Mouse (Mus musculus) neural tube, embryonic 12.5 days (tissue): ENCODE data around the gene Zbtb7a. TPM values are rescaled to one million over a fixed set of nuclear protein-coding genes. Genes with fewer than 3 reads are reported as not detected.

Experiments
- ATAC-seq: fragments of 200-750 bp; cut with Nextera tagmentation; 2 replicates; pipeline ENCODE4 v1.8.0; 2017; ENCODE audit warnings: low read depth, mild to moderate bottlenecking, moderate TSS enrichment, moderate library complexity; ENCODE audit not compliant: low FRiP score
- H3K27ac ChIP-seq: fragments of 300-500 bp; sonication (generic); 2 replicates; pipeline ENCODE4 v1.5.1; 2016
- H3K27me3 ChIP-seq: fragments of 300-500 bp; sonication (generic); replicated peaks from 2 replicates; pipeline ENCODE4 v1.6.1; 2016; ENCODE audit warnings: mild to moderate bottlenecking
- H3K36me3 ChIP-seq: fragments of 300-500 bp; sonication (generic); 2 replicates; pipeline ENCODE4 v1.6.1; 2016; ENCODE audit warnings: mild to moderate bottlenecking
- H3K4me1 ChIP-seq: fragments of 300-500 bp; sonication (generic); 2 replicates; pipeline ENCODE4 v1.6.1; 2016
- H3K4me2 ChIP-seq: fragments of 300-500 bp; sonication (generic); replicated peaks from 2 replicates; pipeline ENCODE4 v1.6.1; 2016; ENCODE audit warnings: mild to moderate bottlenecking
- H3K4me3 ChIP-seq: fragments of 300-500 bp; sonication (generic); 2 replicates; pipeline ENCODE4 v1.5.1; 2016
- H3K9ac ChIP-seq: fragments of 300-500 bp; sonication (generic); 2 replicates; pipeline ENCODE4 v1.6.1; 2016; ENCODE audit warnings: mild to moderate bottlenecking
- H3K9me3 ChIP-seq: fragments of 300-500 bp; sonication (generic); 2 replicates; pipeline ENCODE4 v1.6.1; 2016; ENCODE audit warnings: mild to moderate bottlenecking
- WGBS: fragments of 180-500 bp; shearing (Covaris S2); methylation state at CpG from one replicate; pipeline ENCODE4 v1.1.7; 2016; 5-methylcytosine and 5-hydroxymethylcytosine counted together
- polyA plus RNA-seq: library from polyadenylated mRNA; unstranded; fragments of >200 nt; fragmentation: Nextera tagmentation; extraction: Ambion mirVana; gene quantifications from 2 replicates; pipeline ENCODE4 v1.2.1, GENCODE M21; 2016

The Zbtb7a gene
- 15.6 and 17.5 TPM in 2 replicates for polyA plus RNA-seq

GRCm38 (mm10) chr10:81134966-81135681 is at the start of gene Zbtb7a:
TSS of gene Zbtb7a (plus strand) at chr10:81135220.
- H3K27me3 ChIP-seq = peaks cover 45% of the 10 kb centered on the region
- H3K9ac ChIP-seq = peak within 1 kb of the TSS; percentile 95
- H3K4me3 ChIP-seq = peak within 1 kb of the TSS; percentile 82
- ATAC-seq = no peak
- H3K4me2 ChIP-seq = peak within 1 kb of the TSS; percentile 99
- whole genome bisulfite sequencing = 1% methylated on average over 41 of the region's 41 CpGs
- H3K9me3 ChIP-seq = no peaks in the 10 kb centered on the region
- H3K4me1 ChIP-seq = peaks cover 32% of the 10 kb centered on the region
- H3K36me3 ChIP-seq = no peaks in the 10 kb centered on the region
- H3K27ac ChIP-seq = peak within 1 kb of the TSS; percentile 91

- H3K9me3 ChIP-seq = 0 out of 2 replicates have a peak, but pooled peaks cover 2% of the 10 kb centered on the region
- no peak overlapping the region for H3K4me2 ChIP-seq
- H3K4me3 ChIP-seq = no peak overlapping the region
- 0 out of 2 replicates have a peak, but pooled peaks cover 6% of the 10 kb centered on the region for H3K4me1 ChIP-seq
- no peaks in the 10 kb centered on the region for H3K27me3 ChIP-seq
- no peak overlapping the region for H3K9ac ChIP-seq
- no peak overlapping the region for H3K27ac ChIP-seq
- no peak for ATAC-seq
- WGBS = 45% methylated on average over 2 of the region's 2 CpGs
- H3K36me3 ChIP-seq = peaks cover 6% of the 10 kb centered on the region
These were observed 48.0 kb upstream of the Zbtb7a start for GRCm38 (mm10) chr10:81087021-81087420.

GRCm38 (mm10) chr10:81089216-81089615 is 45.8 kb upstream of the Zbtb7a start:
- Histone ChIP-seq H3K27me3 (no peaks in the 10 kb centered on the region), H3K4me1 (0 out of 2 replicates have a peak, but pooled peaks cover 6% of the 10 kb centered on the region), H3K36me3 (no peaks in the 10 kb centered on the region), H3K27ac (no peak overlapping the region), H3K4me3 (no peak overlapping the region), H3K9me3 (0 out of 2 replicates have a peak, but pooled peaks cover 2% of the 10 kb centered on the region), H3K4me2 (no peak overlapping the region), H3K9ac (0 out of 2 replicates have a peak overlapping the region, but pooled peaks have one; percentile 3)
- no peak for ATAC-seq
- WGBS = 55% methylated on average over 2 of the region's 2 CpGs

- Histone ChIP-seq H3K4me1 (0 out of 2 replicates have a peak, but pooled peaks cover 6% of the 10 kb centered on the region), H3K4me3 (no peak overlapping the region), H3K4me2 (no peak overlapping the region), H3K27ac (no peak overlapping the region), H3K9me3 (0 out of 2 replicates have a peak, but pooled peaks cover 2% of the 10 kb centered on the region), H3K9ac (no peak overlapping the region), H3K36me3 (no peaks in the 10 kb centered on the region), H3K27me3 (no peaks in the 10 kb centered on the region; the same call in 1 of the 2 replicates)
- 72% methylated on average over 7 of the region's 7 CpGs for WGBS
- no peak for ATAC-seq
These were observed 44.4 kb upstream of the Zbtb7a start for GRCm38 (mm10) chr10:81090621-81091020.

GRCm38 (mm10) chr10:81092465-81093250 is 42.4 kb upstream of the Zbtb7a start:
- no peak for ATAC-seq
- no peaks in the 10 kb centered on the region for H3K36me3 ChIP-seq
- no peak overlapping the region for H3K4me3 ChIP-seq
- 67% methylated on average over 22 of the region's 22 CpGs for WGBS
- 0 out of 2 replicates have a peak, but pooled peaks cover 6% of the 10 kb centered on the region for H3K4me1 ChIP-seq
- no peak overlapping the region for H3K27ac ChIP-seq
- no peaks in the 10 kb centered on the region; the same call in none of the 2 replicates for H3K27me3 ChIP-seq
- 0 out of 2 replicates have a peak, but pooled peaks cover 3% of the 10 kb centered on the region for H3K9me3 ChIP-seq
- no peak overlapping the region for H3K4me2 ChIP-seq
- no peak overlapping the region for H3K9ac ChIP-seq

GRCm38 (mm10) chr10:81094931-81095678 is 39.9 kb upstream of the Zbtb7a start:
- Histone ChIP-seq H3K4me3 (no peak overlapping the region), H3K27ac (no peak overlapping the region), H3K4me1 (no peaks in the 10 kb centered on the region), H3K27me3 (no peaks in the 10 kb centered on the region; the same call in none of the 2 replicates), H3K9ac (no peak overlapping the region), H3K9me3 (0 out of 2 replicates have a peak, but pooled peaks cover 3% of the 10 kb centered on the region), H3K4me2 (no peak overlapping the region), H3K36me3 (no peaks in the 10 kb centered on the region)
- 62% methylated on average over 9 of the region's 9 CpGs for WGBS
- no peak for ATAC-seq

GRCm38 (mm10) chr10:81105565-81106112 is 29.4 kb upstream of the Zbtb7a start, which contains the start of gene Map2k2:
TSS of gene Map2k2 (plus strand) at chr10:81105915.
- peaks cover 20% of the 10 kb centered on the region for H3K4me1 ChIP-seq
- WGBS = under 1% methylated on average over 56 of the region's 56 CpGs
- peak within 1 kb of the TSS; percentile 92 for H3K4me3 ChIP-seq
- H3K36me3 ChIP-seq = peaks cover 26% of the 10 kb centered on the region
- H3K27ac ChIP-seq = peak within 1 kb of the TSS; percentile 98
- H3K9me3 ChIP-seq = no peaks in the 10 kb centered on the region
- ATAC-seq = peak; percentile 95
- H3K4me2 ChIP-seq = peak within 1 kb of the TSS; percentile 74
- H3K27me3 ChIP-seq = 0 out of 2 replicates have a peak, but pooled peaks cover 3% of the 10 kb centered on the region
- peak within 1 kb of the TSS; percentile 97 for H3K9ac ChIP-seq

GRCm38 (mm10) chr10:81106113-81106721 is 28.8 kb upstream of the Zbtb7a start:
- Histone ChIP-seq H3K9me3 (no peaks in the 10 kb centered on the region), H3K9ac (peak overlapping the region; percentile 97), H3K4me1 (peaks cover 20% of the 10 kb centered on the region), H3K27ac (peak overlapping the region; percentile 98), H3K4me2 (peak overlapping the region; percentile 74), H3K27me3 (0 out of 2 replicates have a peak, but pooled peaks cover 3% of the 10 kb centered on the region), H3K4me3 (peak overlapping the region; percentile 92), H3K36me3 (peaks cover 32% of the 10 kb centered on the region)
- ATAC-seq = peak; percentile 89
- WGBS = 1% methylated on average over 35 of the region's 35 CpGs

GRCm38 (mm10) chr10:81112946-81113345 is 22.1 kb upstream of the Zbtb7a start:
- ATAC-seq = no peak
- no peaks in the 10 kb centered on the region; the same call in 1 of the 2 replicates for H3K4me1 ChIP-seq
- no peak overlapping the region for H3K4me2 ChIP-seq
- H3K4me3 ChIP-seq = no peak overlapping the region
- 92% methylated on average over 6 of the region's 6 CpGs for WGBS
- H3K27me3 ChIP-seq = no peaks in the 10 kb centered on the region
- no peak overlapping the region for H3K27ac ChIP-seq
- H3K9me3 ChIP-seq = no peaks in the 10 kb centered on the region
- H3K36me3 ChIP-seq = peaks cover 89% of the 10 kb centered on the region
- no peak overlapping the region for H3K9ac ChIP-seq

GRCm38 (mm10) chr10:81119625-81120024 is 15.4 kb upstream of the Zbtb7a start:
- no peak for ATAC-seq
- no peaks in the 10 kb centered on the region for H3K9me3 ChIP-seq
- no peak overlapping the region for H3K4me3 ChIP-seq
- H3K27ac ChIP-seq = no peak overlapping the region
- no peak overlapping the region for H3K4me2 ChIP-seq
- H3K4me1 ChIP-seq = no peaks in the 10 kb centered on the region
- WGBS = 93% methylated on average over 10 of the region's 10 CpGs
- H3K36me3 ChIP-seq = peaks cover 95% of the 10 kb centered on the region
- no peak overlapping the region for H3K9ac ChIP-seq
- no peaks in the 10 kb centered on the region for H3K27me3 ChIP-seq

- no peak for ATAC-seq
- WGBS = 89% methylated on average over 7 of the region's 7 CpGs
- Histone ChIP-seq H3K4me1 (no peaks in the 10 kb centered on the region), H3K4me3 (no peak overlapping the region), H3K27ac (no peak overlapping the region), H3K36me3 (peaks cover 87% of the 10 kb centered on the region), H3K27me3 (no peaks in the 10 kb centered on the region), H3K9ac (no peak overlapping the region), H3K4me2 (no peak overlapping the region), H3K9me3 (no peaks in the 10 kb centered on the region)
These were observed 14.4 kb upstream of the Zbtb7a start for GRCm38 (mm10) chr10:81120650-81121049.
